Mouse (Mus musculus): ENCODE data around the gene Gm17555. TPM values are rescaled to one million over a fixed set of nuclear protein-coding genes. Genes with fewer than 3 reads are reported as not detected.
"Not testable (repeated sequence)": the region's sequence is repeated elsewhere in the genome, so short reads cannot be mapped to it uniquely, and the experiment has no call there.

Gene Gm17555
- total RNA-seq (2015) (0.12 TPM in 1 of 2 replicates, not detected in the other), total RNA-seq (2017) (not detected in 2 replicates)

- not testable (repeated sequence) for ATAC-seq (replicated peaks; ENCODE audit: poor library complexity)
Observed at GRCm38 (mm10) chr2:126214800-126215199, at the start of gene Gm17555. Gm17555 (plus strand) TSS chr2:126215100.

DNA sequence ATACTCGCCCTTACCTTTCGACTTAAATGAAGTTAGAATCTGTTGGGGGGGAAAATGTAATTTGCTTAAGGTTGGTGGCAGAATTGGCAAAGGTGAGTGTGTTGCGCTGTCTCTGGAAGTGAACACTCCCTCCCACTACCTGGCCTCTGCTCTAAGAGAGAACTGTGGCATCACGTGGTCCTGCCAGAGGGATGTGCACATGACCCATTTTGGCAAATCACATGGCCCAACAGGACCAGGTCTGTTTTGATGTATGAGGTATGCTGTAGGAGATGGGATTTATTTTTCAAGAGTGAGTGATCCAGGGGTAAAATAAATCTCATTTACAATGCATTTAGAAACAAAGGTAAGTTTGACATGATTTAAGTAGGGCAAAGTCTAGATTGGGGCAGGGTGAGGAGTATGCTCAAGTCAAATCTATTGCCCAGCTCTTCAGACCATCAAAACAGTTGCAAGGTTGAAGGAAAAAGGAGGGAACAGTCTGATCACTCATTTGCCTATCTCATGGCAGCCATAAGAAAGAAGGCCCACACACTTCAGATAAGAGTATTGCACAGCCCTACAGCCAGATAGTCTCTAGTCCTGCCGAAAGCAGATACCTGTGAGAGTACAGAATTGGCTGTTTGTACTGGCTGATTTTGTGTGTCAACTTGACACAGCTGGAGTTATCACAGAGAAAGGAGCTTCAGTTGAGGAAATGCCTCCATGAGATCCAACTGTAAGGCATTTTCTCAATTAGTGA, 49.5 kb upstream of the Gm17555 start:
- ATAC-seq (replicated peaks; ENCODE audit: poor library complexity): peak; percentile 100

DNA sequence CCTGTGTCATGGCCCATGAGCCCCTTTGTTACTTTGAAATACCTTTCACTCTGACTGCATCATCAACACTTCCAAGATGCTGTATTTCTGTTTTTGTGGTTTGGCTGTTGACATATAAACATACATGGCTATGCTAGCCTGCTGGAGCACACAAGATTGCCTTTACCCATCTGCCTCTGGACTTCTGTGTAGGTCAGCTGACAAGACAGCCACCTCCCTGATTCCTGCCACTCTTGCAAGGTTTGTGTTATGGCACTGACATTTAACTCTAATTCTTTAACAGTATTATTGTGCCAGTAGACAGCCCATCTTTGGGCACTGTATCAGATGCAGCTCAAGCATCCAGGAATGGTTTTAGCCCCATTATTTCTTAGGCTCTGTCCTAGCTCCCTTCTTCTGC, 48.6 kb upstream of the Gm17555 start:
- peak; percentile 27; the same call in 1 of the 2 replicates for ATAC-seq (replicated peaks; ENCODE audit: poor library complexity)

DNA sequence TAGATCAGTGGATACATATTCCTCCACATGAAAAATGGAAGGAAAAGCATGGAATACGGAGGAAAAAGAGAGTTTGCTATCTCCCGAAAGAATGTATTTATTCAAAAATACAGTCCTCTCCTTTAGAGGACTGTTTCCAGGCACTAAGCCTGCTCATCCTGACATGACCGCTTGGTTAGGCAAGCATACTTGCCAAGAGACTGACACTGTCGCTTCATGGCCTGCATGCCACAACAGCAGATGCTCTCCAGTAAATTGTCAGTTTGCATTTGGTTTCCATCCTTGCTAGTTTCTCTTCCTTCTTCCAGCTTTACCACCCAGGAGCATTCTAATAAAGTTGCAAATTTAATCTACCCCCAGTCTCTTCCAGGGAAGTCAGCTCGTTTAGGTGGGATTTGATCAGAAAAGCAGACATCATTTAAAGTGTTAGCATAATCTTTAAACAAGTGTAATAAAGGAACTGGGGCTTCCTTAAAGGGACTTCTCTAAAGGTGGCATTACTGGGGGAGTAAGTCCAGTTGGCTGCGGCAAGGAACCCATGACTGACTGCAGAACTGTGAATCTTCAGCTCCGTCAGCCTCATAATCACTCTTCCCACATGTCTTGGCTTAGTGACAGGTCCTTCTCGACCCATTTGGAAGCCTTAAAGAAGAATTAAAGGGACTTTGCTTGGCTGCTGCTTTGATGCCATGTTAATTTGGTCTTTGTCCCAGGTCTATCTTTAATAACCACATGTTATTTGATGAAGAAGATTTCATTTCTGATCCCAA, 47.9 kb upstream of the Gm17555 start:
- ATAC-seq (replicated peaks; ENCODE audit: poor library complexity): no peak

DNA sequence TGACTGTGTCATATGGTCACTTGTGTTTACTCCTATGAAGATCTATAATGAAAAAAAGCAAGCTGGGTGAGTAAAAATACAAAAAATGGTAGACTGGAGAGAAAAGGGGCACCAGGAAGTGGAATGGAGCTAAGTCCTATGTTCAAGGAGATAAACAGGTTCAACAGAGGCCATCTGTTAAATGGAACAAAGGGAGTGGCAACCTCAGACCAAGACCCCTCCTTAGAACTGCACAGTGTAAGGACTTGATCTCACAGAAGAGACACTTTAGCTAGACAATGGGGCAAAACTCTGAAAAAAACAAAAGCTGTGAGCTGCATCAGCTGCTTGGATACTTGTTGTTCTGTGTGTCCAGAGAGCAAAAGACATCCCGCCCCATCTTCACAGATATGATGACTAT, 43.5 kb upstream of the Gm17555 start:
- no peak for ATAC-seq (replicated peaks; ENCODE audit: poor library complexity)

DNA sequence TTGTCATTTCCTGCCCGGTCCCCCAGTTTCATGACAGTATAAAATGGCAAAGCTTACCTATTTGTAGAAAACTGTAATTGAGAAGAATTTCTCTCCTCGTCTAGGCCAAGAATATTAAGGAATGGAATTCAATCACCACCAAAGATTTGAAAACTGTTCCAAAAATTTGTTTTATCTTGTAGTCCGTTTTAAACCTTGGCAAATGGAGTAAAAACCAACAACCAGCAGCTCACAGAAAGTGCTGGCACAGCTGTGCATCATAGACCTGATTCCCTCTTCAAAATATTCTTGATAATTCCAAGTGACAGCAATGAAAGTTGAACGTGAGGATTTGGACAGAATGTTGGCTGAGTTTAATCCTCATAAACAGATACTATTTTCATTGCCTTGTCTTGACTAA, 23.6 kb upstream of the Gm17555 start:
- no peak for ATAC-seq (replicated peaks; ENCODE audit: poor library complexity)

- no peak for ATAC-seq (replicated peaks; ENCODE audit: poor library complexity)
Observed at GRCm38 (mm10) chr2:126192129-126192528, 22.8 kb upstream of the Gm17555 start.

GRCm38 (mm10) chr2:126195631-126196356, 19.1 kb upstream of the Gm17555 start:
- no peak for ATAC-seq (replicated peaks; ENCODE audit: poor library complexity)

DNA sequence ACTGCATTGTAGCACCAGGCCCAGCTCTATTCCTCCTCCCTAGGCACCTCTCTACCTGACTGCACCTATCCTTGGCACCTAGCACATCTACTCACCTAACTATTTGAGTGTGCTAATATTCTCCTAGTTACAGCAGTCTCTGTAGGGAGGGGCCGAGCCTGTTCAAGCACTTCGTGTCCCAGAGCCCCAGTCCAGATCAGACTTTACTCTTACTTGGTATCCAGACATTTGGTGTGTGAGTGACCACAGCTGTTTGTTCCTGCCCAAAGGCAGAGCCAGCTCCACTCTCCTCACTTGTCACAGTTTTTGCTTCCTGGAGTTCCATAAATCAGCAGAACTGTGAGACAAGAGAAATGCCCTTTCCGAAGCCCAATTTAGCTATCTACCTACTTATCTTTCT, 15.9 kb upstream of the Gm17555 start:
- ATAC-seq (replicated peaks; ENCODE audit: poor library complexity): no peak

- ATAC-seq (replicated peaks; ENCODE audit: poor library complexity): no peak
Observed at GRCm38 (mm10) chr2:126211011-126211680, 3.8 kb upstream of the Gm17555 start.

DNA sequence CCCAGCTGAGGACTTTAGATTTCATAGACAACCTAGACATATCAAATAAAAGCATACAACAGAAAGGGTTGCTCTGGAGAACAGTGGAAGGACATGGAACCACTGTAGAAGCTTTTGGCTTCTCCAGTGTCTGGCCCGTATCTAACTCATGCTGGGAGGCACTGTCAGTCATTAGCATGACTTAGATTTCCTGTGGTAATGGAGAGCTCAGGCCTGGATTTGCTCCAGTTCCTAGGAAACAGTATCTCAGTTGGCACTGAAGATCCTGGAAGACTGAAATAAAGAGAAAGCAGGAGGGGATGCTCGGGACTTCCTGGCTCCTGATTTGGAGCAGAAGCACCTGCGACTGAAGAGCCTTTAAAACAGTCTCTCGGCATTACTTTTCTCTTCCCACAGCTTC, 12.7 kb downstream of the Gm17555 start:
- ATAC-seq (replicated peaks; ENCODE audit: poor library complexity): no peak

DNA sequence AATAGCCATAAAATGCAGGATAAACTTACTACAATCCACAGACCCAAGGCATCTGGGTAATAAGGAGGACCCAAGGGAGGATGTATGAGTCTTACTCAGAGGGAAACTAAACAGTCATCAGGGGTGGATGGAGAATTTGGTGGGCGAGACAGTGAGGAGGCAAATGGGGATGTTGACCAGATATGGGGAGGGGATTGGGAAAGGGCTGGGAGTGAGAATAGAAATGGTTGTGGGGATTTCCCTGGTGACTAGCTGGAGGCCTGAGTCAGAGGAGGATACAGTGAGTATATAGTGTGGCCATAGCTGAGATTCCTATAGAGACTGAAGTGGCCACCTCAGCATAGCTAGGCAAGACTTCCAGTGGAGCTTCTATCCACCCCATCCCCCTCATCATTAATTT, 16.8 kb downstream of the Gm17555 start:
- no peak for ATAC-seq (replicated peaks; ENCODE audit: poor library complexity)

GRCm38 (mm10) chr2:126236905-126237304, 22.0 kb downstream of the Gm17555 start:
- no peak for ATAC-seq (replicated peaks; ENCODE audit: poor library complexity)

DNA sequence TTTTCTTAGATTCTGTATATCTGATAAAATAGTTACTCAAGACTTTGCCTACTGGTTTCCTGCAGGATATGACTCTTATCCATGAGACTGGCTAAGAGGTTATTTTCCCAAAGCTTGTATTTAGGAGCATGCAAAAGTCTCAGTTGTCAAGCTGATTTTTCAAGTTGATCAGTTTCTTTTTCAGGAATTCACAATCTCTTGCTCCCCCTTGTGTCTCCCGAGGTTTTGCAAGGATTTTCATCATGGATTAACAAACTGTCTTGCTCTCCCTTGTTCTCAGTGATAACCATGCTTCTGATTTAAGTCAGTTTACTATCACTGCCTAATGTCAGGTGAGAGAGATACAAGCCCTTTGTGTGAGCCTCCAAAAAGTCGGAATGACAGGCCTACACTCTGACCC, 30.5 kb downstream of the Gm17555 start:
- no peak for ATAC-seq (replicated peaks; ENCODE audit: poor library complexity)

DNA sequence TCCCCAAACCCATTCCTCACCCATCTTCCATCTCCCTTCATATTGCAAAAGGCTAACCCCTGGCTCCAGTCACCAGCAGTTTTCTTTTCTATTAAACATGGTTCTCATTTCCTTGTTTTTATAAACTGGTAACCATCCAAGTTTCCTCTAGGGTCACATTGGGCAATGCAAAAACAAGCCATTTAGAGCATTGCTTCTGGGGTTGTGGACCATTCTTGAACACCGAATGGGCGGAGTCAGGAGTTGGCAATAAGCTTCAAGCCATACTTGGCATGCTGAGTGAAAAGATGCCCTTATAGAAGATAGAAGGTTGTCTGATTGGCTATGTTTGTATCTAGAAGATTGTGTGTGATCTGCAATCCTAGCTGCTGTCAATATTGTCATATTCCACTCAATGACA, 33.6 kb downstream of the Gm17555 start:
- no peak for ATAC-seq (replicated peaks; ENCODE audit: poor library complexity)

DNA sequence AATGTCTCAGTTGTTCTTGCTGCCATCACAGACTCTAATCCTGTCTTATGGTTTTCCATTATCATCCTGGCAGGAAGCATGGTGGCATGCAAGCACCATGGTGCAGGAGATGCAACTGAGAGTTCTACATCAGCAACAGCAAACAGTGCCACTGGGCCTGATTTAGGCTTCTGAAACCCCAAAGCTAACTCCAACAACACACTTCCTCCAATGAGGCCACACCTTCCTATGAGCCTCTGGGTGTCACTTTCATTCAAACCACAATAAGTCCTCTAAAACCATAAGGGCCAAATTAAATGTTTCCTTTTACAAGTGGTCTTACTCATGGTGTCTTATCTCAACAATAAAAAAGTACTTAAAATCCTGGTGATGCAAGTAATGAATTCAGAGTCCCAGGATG, 37.3 kb downstream of the Gm17555 start:
- ATAC-seq (replicated peaks; ENCODE audit: poor library complexity): peak; percentile 76

Other genes with a start within 250 kb of the Gm17555 start
- gene Fgf7, start 180.4 kb upstream of the Gm17555 start, total RNA-seq (2015): not detected in 2 replicates
- gene Fgf7, start 180.4 kb upstream of the Gm17555 start, total RNA-seq (2017): not detected in 2 replicates
- gene Fam227b, start 63.1 kb upstream of the Gm17555 start, total RNA-seq (2015): not detected in 2 replicates
- not detected in 2 replicates for gene Fam227b, start 63.1 kb upstream of the Gm17555 start, total RNA-seq (2017)
- gene Dtwd1, start 63.0 kb upstream of the Gm17555 start, total RNA-seq (2015): 22.4 and 28.3 TPM in 2 replicates
- gene Dtwd1, start 63.0 kb upstream of the Gm17555 start, total RNA-seq (2017): 21.7 and 24.3 TPM in 2 replicates

All from megakaryocyte progenitor cell, adult 5-6 weeks (primary cell).